35 mouse cellular contexts compared by ENCODE assay signal in genomic region chr14:27204704-27205103, GRCm38 (mm10).
"Had no signal": no experiment of that assay in that cellular context is flagged by ENCODE, and none has a peak within 500 bp of the region (broad histone marks: within the 10 kb centered on the region; RNA-seq: fewer than 3 reads in every experiment).

No protein-coding gene starts in this region.

- H3K36me3 ChIP-seq: heart, embryonic 10.5 days; heart, embryonic 12.5 days; heart, embryonic 13.5 days; heart, embryonic 15.5 days; hindbrain, embryonic 10.5 days; hindbrain, embryonic 12.5 days; hindbrain, embryonic 13.5 days; hindbrain, embryonic 15.5 days; intestine, embryonic 15.5 days; kidney, embryonic 15.5 days had no signal

- ATAC-seq: hindbrain, embryonic 16.5 days; hindbrain, postnatal 0 days; inflammation-experienced regulatory T-cells, adult 6 months; intestine, embryonic 15.5 days; intestine, embryonic 16.5 days; intestine, postnatal 0 days had no signal

- H3K9me3 ChIP-seq: heart, embryonic 10.5 days; heart, embryonic 12.5 days; heart, embryonic 13.5 days; heart, embryonic 15.5 days; hindbrain, embryonic 10.5 days; hindbrain, embryonic 12.5 days; hindbrain, embryonic 13.5 days; hindbrain, embryonic 15.5 days; intestine, embryonic 15.5 days; kidney, embryonic 15.5 days had no signal

- DNase-seq: heart, adult 2 months; heart, postnatal 10 days; heart, postnatal 14 days; heart, postnatal 36 days; heart, postnatal 4 days; kidney, adult 11 months; kidney, adult 18-20 months; kidney, adult 2 months; kidney, adult 8-10 months; kidney, adult 9 months; kidney, postnatal 10 days; kidney, postnatal 14 days; kidney, postnatal 25 days; kidney, postnatal 36 days; kidney, postnatal 4 days; layer of hippocampus, adult 9-11 months had no signal

- H3K4me3 ChIP-seq: heart, adult 2 months; heart, embryonic 10.5 days; heart, embryonic 12.5 days; heart, embryonic 13.5 days; heart, embryonic 15.5 days; hindbrain, embryonic 10.5 days; hindbrain, embryonic 12.5 days; hindbrain, embryonic 13.5 days; hindbrain, embryonic 15.5 days; intestine, embryonic 15.5 days; kidney, embryonic 15.5 days; layer of hippocampus, adult 2 months had no signal

- H3K9ac ChIP-seq: heart, embryonic 12.5 days; heart, embryonic 13.5 days; heart, embryonic 15.5 days; hindbrain, embryonic 12.5 days; hindbrain, embryonic 13.5 days; hindbrain, embryonic 14.5 days; hindbrain, embryonic 15.5 days; intestine, embryonic 15.5 days; kidney, embryonic 15.5 days had no signal

- H3K27ac ChIP-seq: heart, adult 2 months; heart, embryonic 10.5 days; heart, embryonic 13.5 days; heart, embryonic 15.5 days; hindbrain, embryonic 10.5 days; hindbrain, embryonic 12.5 days; hindbrain, embryonic 13.5 days; hindbrain, embryonic 14.5 days; hindbrain, embryonic 15.5 days; hindbrain, postnatal 0 days; intestine, embryonic 15.5 days; kidney, embryonic 15.5 days; kidney, postnatal 0 days; layer of hippocampus, adult 2 months had no signal

- H3K4me2 ChIP-seq: heart, embryonic 11.5 days; heart, embryonic 12.5 days; heart, embryonic 13.5 days; heart, embryonic 15.5 days; hindbrain, embryonic 12.5 days; hindbrain, embryonic 13.5 days; hindbrain, embryonic 14.5 days; hindbrain, embryonic 15.5 days; intestine, embryonic 15.5 days; kidney, embryonic 15.5 days had no signal

- H3K27me3 ChIP-seq: heart, embryonic 12.5 days; heart, embryonic 13.5 days; heart, embryonic 15.5 days; hindbrain, embryonic 12.5 days; hindbrain, embryonic 13.5 days; hindbrain, embryonic 15.5 days; intestine, embryonic 15.5 days; kidney, embryonic 15.5 days had no signal

- H3K4me1 ChIP-seq: heart, embryonic 10.5 days; heart, embryonic 12.5 days; heart, embryonic 13.5 days; heart, embryonic 15.5 days; hindbrain, embryonic 10.5 days; hindbrain, embryonic 12.5 days; hindbrain, embryonic 13.5 days; hindbrain, embryonic 15.5 days; kidney, embryonic 15.5 days had no signal
